Mouse (Mus musculus): ENCODE measurements around the gene Cela3a.

The Cela3a gene

GRCm38 (mm10) chr4:137414936-137415335 is 5.3 kb upstream of the Cela3a start:
- 79% methylated on average over 1 of the region's 1 CpGs for WGBS

GRCm38 (mm10) chr4:137412185-137412709 is 2.7 kb upstream of the Cela3a start:
- WGBS, result 80% methylated on average over 7 of the region's 7 CpGs

GRCm38 (mm10) chr4:137405571-137405970 is 4.0 kb downstream of the Cela3a start:
- WGBS, result 98% methylated on average over 3 of the region's 3 CpGs

DNA sequence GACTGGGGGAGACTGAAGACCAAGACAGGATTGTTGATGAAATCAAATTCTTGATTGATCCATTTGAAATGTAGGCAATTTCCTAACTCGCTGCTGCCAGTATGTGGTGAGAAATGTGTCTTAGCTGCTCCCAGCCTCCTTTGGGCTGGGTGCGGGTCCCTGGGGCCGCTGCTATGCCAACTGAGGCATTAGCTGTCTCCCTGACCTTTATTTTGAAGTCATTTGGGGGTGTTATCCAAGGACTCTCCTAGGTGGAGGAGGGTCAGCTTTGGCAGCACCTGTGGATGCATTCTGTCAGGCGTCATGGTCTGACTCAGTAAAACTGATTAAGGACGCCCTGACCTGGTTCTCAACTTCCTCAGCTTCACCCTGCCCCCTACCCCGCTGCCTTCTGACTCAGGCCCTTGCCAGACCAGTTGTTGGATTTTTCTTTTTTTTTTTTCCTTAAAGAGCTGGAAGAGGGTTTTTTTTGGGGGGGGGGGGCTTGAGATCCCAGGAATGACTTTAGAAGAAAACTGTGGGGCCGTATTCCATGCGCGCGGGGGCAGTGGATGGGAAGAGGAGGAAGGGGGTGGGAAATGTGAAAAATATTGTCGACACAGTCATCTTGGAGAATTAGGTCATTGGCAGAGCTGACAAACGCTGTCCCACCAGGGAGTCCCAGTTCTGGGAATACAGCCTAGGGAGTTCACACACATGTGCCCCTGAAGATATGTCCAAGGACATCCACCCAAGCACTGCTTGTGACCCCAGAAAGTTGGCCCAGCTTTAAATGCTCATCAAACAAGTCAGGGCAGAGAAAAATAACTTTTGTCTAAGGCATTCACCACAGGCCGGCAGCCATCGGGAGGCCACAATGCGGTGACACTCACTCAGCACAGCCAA is 12.7 kb downstream of the Cela3a start:
- WGBS, result 73% methylated on average over 15 of the region's 15 CpGs

DNA sequence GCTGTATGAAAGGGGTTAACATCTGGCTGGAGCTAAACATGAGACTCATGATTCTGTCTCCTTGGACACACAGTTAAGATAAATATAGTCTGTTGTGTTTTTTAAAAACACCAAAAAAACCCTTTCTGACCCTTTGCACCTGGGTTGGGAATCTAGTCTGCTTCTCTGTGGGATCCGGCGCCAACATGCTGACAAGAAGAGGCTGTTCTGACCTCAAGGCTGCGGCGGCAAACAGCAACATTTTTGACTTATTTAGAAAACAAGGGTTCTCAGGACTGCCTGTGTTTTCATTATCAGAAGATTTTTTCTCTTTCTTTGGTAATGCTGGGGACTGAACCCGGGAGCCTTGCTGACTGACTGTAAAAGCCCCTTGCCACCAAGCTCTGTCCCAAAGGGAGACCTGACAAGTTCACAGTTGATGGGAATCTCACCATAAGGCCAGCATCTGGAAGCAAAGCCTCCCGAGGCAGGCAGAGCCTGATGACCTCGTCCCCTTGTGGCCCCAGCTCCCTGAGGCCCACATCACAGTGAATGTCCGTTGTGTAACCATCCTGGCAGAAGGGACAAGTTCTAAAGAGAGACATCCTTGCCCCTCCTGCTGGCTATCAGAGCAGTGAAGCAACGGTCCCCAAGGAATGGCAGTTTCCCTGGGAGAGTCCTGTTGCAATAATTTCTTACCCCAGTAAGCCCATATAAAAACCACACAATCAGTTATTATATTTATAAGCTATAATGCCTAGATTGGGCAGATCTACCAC is 16.0 kb downstream of the Cela3a start:
- WGBS, result 75% methylated on average over 9 of the region's 9 CpGs

- WGBS, result 90% methylated on average over 9 of the region's 9 CpGs
Observed at GRCm38 (mm10) chr4:137392874-137393273, 16.7 kb downstream of the Cela3a start.

DNA sequence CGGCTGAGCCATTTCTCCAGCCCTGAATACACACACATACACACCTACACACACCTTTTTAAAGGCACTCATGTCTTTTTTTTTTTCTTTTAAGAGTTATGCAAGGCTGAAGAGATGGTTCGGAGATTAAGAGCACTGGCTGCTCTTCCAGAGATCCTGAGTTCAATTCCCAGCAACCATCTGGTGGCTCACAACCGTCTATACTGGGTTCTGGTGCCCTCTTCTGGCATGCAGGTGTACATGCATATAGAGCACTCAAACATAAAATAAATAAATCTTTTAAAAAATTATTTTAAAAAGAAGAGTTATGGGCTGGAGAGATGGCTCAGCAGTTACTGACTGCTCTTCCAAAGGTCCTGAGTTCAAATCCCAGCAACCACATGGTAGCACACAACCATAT is 18.3 kb downstream of the Cela3a start:
- 81% methylated on average over 3 of the region's 3 CpGs for WGBS

- 88% methylated on average over 4 of the region's 4 CpGs for WGBS
Observed at GRCm38 (mm10) chr4:137390196-137390595, 19.4 kb downstream of the Cela3a start.

GRCm38 (mm10) chr4:137388983-137389382 is 20.6 kb downstream of the Cela3a start:
- 11% methylated on average over 6 of the region's 6 CpGs for WGBS

DNA sequence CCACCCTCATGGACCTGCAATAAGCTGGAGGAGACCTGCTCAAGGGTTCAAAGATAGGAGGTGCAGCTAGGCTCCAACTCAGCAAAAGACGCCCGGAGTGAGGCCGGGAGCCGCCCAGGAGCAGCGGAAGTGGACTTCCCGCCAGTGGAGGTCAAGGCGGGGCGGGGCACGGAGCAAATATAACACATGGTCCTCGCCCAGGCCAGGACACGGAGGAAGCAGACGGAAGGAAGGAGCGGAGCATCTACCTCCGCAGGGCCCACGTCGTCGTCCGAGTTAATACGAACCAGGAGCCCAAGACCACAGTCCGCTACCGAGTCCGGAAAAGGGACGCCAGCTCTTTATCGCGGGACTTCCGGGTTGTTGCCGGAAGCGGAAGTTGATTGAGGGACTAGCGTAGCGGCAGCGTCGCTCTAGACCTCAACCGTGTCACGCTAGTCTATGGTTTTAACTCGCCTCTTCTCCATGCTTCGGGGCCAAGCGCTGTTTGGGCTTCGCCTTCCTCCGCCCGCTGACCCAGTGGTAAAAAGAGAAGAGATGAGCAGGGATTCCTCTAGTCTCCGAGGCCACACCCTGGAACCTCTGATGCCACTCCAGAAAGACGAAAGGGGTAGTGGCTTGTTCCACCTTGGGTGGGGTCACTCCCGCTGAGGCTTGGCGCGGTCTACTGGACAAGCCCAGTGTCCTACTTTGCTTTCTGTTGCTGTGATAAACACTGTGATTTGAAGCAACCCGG is 21.4 kb downstream of the Cela3a start:
- under 1% methylated on average over 46 of the region's 46 CpGs for WGBS

- WGBS, result under 1% methylated on average over 20 of the region's 20 CpGs
Observed at GRCm38 (mm10) chr4:137387482-137388058, 22.0 kb downstream of the Cela3a start.

DNA sequence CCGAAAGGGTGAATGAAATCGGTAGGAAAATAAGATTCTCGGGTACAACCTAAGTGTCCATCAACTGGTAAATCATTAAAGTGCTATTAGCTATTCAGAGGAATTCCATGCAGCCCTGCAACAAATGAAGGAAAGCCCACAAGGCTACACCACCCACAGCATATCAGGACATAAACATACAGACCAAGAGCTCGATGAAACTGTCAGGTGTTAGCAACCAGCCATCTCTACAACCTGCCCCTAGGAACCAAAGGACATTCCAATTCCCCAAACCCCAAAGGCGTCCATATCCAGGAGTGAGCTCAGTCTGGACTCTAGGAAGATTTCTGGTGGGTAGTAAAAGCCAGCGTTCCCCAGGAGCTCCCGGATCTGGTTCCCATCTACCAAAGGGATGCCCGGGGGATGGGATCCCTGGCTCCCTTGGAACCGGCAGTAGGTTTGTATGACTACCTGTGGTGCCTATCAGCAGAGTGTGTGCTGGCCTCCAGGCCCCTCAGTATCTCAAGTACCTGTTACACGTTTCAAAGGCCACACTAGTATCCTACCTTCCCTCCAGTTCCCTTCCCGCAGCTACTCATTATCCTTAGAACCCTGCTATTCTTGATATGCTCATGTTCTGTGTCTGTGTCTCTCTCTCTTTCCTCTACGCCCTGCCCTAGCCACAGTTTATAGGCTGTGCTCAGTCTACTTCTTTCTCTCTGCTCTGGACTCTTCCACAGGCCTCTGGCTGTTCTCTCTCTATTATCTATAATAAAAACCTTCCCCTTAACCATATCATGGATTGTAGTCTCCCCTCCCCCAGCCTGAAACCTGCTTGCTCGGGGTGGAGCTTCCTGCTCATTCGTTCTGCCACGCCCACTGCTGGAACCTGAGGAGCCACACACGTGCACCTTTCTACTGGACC is 28.6 kb downstream of the Cela3a start:
- 46% methylated on average over 16 of the region's 16 CpGs for WGBS

DNA sequence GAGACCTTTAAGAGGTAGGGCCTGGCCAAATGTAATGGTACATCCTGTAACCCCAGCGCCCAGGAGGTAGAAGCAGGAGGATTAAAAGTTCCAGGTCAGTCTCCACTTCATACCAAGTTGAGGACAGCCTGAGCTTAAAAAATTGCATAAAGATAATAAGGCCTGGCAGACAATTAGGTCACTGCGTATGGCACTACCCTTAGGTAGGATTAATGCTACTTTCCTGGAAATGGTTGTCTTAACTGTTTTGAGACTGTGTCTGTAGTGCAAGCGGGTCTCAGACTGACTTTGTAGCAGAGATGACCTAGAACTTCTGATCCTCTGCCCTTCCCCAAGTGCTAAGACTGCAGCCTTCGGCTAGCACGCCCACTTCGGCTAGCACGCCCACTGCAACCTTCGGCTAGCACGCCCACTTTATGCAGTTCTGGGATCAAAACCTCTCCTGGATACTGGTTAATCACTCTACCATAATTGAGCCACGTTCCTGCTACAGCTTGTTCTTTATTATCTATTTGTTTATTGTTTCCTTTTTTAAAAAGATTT is 29.8 kb downstream of the Cela3a start:
- WGBS, result 87% methylated on average over 10 of the region's 10 CpGs

DNA sequence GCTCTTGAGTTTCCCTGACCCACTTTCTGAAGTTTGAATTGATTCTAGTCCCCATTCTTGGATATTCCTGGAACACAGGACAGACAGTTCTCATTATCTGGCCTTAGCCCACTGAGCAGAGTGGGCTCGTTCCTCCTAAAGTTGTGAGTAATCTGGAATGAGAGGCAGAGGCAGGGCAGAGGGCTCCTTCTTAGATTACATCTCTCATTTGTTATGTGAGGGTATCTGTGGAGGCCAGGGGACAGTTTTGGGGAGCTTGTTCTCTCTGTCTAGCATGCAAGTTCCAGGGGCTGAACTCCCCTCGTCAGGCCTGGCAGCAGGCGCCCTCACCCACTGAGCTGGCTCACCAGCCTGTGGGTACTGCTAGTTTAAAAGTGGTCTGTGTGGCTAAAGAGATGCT is 30.5 kb downstream of the Cela3a start:
- 88% methylated on average over 3 of the region's 3 CpGs for WGBS

DNA sequence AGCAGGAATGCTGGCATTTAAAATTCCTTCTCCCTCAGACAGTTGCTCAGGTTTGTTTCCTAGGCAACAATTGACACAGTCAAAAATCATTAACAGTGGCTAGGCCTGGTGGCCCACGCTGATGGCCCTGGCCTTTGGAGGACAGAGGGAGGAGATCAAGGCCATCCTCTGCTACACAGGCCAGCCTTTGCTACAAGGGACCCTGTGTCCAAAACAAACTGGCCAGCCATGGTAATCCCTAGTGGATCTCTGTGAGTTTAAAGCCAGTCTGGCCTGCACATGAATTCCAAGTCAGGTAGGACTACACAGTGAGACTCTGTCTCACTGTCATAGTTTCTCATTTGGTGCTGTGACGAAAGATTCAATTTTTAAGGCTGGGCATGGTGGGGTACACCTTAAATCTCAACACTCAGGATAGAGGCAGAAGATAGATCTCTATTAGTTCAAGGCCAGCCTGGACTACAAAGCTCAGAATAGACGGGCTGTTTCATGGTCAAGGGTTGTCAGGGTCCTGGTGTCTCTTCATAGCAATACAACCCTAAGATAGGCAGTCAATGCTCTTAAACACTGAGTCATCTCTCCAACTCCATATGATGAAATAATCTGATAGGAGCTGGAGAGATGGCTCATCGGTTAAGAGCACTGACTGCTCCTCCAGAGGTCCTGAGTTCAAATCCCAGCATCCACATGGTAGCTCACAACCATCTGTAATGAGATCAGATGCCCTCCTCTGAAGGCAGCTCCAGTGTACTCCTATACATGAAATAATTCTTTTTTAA is 31.9 kb downstream of the Cela3a start:
- 83% methylated on average over 4 of the region's 4 CpGs for WGBS

GRCm38 (mm10) chr4:137376778-137377177 is 32.8 kb downstream of the Cela3a start:
- 48% methylated on average over 2 of the region's 2 CpGs for WGBS

- WGBS, result 55% methylated on average over 19 of the region's 19 CpGs
Observed at GRCm38 (mm10) chr4:137375314-137376278, 34.0 kb downstream of the Cela3a start.

- WGBS, result 63% methylated on average over 6 of the region's 6 CpGs
Observed at GRCm38 (mm10) chr4:137373711-137374110, 35.9 kb downstream of the Cela3a start.
